Mouse (Mus musculus) stomach, adult 2 months (tissue): ENCODE data around the gene Pigz. TPM values are rescaled to one million over a fixed set of nuclear protein-coding genes. Genes with fewer than 3 reads are reported as not detected.

Source experiments
- polyA plus RNA-seq: library from polyadenylated mRNA; depleted of rRNA; stranded (reverse); fragments of >200 nt; gene quantifications from 2 replicates; pipeline ENCODE4 v1.2.3, GENCODE M21; 2012; rRNA removed

Gene Pigz
- 4.0 and 5.3 TPM in 2 replicates for polyA plus RNA-seq

DNA sequence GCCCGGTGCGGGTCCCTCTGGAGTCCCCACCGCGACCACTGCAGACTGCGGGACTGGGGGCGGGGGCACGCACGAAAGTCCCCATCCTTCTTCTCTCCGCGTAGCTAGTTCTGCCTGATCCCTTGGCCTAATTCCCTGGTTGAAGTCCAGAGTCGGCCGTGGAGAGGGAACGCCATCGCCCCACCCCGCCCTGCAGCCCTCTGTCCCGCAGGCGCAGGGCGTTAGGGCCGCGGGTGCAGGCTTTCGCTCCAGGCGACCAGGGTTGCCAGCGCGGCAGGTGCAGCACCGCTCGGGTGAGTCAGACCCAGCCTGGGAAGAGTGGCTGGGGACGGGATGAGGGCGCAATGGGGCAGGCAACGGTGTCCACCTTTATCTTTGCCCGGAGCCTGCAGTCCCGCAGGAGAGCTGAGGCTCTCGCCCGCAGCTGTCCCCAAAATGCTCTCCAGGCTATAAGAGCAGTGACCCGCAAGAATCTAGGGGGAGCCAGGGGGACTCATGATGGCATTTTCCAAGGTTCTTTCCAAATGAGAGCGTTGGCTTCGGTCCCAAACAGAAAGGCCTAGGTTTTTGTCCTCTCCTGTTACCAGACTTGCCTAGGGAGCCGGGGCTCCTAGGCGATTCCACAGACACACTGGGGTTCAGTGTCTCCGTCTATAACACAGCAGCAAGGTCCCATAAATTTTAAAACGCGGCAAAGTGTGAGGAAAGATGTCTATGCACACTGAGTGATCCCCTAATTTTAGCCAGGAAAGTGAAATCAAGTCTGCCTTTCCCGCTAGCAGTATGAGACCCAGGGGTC lies at the start of gene Pigz:
TSS of gene Pigz (plus strand) at position 101 of the 799 bp plus-strand sequence.

DNA sequence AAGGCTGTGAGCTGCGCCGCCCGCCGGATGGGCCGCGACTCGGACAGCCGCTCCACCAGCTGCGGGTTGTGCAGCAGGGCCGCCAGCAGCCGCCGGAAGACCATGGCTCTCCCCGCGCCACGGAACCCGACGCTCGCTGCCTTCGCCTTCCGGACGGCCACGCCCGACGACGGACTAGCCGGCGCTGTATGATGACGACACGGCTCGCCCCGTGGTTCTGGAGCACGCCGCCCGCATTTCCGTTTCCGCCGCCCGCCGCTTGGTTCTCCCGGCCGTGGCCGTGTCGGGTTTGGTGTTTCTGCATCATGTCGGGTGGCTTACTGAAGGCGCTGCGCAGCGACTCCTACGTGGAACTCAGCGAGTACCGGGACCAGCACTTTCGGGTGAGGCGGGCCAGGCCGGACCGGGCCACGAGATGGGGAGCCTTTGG lies 14.7 kb downstream of the Pigz start, which contains the start of the genes 0610012G03Rik and Ncbp2:
TSS of gene 0610012G03Rik (minus strand) at position 150 of the 430 bp plus-strand sequence.
TSS of gene Ncbp2 (plus strand) at position 169 of the 430 bp plus-strand sequence.

Other genes with a start within 250 kb of the Pigz start
- not detected in 2 replicates for gene Meltf, start 55.0 kb upstream of the Pigz start, polyA plus RNA-seq
- gene 0610012G03Rik, start 14.6 kb downstream of the Pigz start, polyA plus RNA-seq, result 52.4 and 136 TPM in 2 replicates
- gene Ncbp2, start 14.7 kb downstream of the Pigz start, polyA plus RNA-seq, result 0.98 and 2.5 TPM in 2 replicates
- gene Senp5, start 69.4 kb downstream of the Pigz start, polyA plus RNA-seq, result 0.65 and 0.97 TPM in 2 replicates
- gene Pak2, start 145.5 kb downstream of the Pigz start, polyA plus RNA-seq, result 7.1 TPM in 2 replicates
- 14.1 and 38.1 TPM in 2 replicates for gene Pigx, start 165.9 kb downstream of the Pigz start, polyA plus RNA-seq
- 12.5 and 16.7 TPM in 2 replicates for gene Cep19, start 165.9 kb downstream of the Pigz start, polyA plus RNA-seq
- 4.9 and 5.2 TPM in 2 replicates for gene Nrros, start 231.7 kb downstream of the Pigz start, polyA plus RNA-seq
- not detected in 2 replicates for gene Bex6, start 246.0 kb downstream of the Pigz start, polyA plus RNA-seq